Mouse (Mus musculus): ENCODE measurements around the gene Pqbp1.
A peak's percentile ranks its signal among the peaks of the same experiment; 100 is the strongest.

Pqbp1 gene

DNA sequence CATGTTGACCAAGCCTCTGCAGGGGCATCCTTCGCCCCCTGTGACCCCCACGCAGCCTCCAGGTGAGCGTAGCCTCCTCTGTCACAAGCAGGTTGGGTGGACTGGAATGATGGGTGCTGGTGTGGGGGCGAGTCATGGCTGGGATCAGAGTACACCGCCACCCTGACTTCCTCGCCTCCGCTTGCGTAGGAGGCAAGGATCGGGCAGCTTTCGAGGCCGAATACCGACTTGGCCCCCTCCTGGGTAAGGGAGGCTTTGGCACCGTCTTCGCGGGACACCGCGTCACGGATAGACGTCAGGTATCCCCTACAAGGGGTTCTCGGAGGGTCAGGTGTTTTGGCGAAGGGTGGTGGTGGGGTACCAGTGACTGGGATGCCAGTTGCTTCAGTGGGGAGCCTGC, 20.6 kb downstream of the Pqbp1 start:
- DNase-seq (ENCODE audit: low spot score in 2 of 2): peak in 1 of 2 experiments; percentile 4

DNA sequence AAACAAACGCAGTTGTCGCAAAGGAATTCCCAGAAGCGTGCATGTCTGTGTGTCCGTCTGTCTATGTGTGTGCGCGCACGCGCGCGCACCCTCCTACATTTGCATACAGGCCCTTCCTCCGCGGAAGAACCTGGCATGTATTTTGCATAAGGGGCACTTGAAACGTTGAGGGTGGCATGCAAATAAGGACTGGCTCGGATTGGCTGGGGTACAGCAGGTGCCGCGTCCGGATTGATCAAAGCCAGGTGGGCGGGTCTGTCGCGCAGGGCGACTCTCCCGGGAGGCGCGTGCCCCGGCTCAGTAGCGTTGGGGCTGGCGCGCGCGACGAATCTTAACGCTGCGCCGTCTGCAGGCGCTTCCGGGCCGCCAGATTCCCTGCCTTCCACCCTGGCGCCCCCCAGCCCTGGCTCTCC, 21.1 kb downstream of the Pqbp1 start, which contains the start of gene Pim2:
TSS of gene Pim2 (plus strand) at position 256 of the 413 bp plus-strand sequence.
- DNase-seq (ENCODE audit: low spot score in 2 of 2): peak; percentile 69 to 75

DNA sequence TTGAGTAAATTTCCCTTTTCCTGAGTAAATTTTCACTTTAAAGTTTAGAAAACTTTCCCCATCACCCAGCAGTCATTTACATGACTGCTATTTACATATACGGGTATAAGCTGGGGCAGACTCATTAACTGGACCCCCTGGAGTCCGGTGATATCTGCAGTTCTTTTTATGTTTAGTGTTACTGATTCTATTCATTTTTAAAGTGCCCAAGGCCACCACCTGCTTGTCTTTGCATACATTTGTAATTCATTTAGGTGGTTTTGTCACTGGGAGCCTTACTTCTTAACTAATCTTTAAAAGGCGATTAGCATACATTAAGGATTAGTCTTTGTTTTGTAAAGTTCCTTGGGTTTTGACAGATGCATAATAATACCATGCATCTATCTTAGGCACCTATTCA, 29.2 kb downstream of the Pqbp1 start:
- no peak for DNase-seq (ENCODE audit: low spot score in 2 of 2)

DNA sequence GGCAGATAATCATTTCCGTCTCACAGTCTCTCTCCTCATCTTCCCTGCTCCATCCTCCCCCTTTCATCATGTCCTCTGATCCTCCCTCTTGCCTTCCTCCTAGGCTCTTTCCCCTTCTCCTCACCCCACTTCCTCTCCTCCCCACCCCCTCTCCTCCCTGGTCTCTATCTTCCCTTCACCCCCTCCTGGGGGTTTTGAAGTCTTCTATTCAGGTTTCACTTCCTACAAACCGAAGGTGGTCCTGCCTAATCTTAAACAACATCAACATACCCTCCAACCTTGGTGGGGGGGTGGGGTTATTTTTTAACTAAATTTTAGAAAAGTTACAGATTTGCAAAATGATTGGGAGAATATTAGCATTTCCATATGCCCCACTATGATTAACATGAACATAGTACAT, 30.6 kb downstream of the Pqbp1 start:
- no peak for DNase-seq (ENCODE audit: low spot score in 2 of 2)

DNA sequence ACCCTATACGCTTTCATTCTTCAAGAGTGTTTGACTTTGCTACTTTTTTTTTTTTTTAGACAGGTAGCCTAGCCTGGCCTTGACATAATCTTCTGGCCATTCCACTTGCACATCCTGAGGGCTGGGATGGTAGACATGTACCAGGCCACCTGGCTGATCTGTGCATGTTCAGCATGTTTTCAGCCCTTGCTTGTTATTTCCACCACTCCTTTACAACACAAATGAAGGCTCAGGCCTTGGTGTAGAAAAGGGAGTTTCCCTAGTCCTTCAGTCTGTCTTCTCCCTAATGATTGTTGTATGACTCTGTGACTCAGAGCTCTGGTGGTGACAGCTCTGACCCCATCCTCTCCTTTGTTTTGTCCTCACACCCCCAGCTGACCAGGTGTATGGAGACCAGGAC, 31.9 kb downstream of the Pqbp1 start:
- DNase-seq (ENCODE audit: low spot score in 2 of 2): no peak

DNA sequence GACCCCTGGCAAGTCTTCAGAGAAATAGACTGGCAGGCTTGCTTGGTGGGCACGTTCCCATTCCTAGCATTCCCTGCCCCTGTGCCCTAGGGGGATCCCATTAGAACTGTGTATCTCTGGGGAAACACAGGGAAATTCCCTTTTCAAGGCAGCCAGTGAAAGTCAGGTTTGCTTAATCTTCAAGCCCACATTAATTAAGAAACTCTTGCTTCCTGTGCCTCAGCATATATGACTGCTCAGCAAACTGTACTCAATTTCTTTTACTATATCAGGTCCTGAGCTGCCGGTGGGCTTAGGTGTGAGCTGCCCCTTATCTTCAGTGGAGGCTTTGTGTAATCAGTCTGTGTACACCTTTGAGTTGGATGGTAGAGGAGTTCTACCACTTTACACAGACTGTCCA, 33.3 kb downstream of the Pqbp1 start:
- DNase-seq (ENCODE audit: low spot score in 2 of 2): no peak

DNA sequence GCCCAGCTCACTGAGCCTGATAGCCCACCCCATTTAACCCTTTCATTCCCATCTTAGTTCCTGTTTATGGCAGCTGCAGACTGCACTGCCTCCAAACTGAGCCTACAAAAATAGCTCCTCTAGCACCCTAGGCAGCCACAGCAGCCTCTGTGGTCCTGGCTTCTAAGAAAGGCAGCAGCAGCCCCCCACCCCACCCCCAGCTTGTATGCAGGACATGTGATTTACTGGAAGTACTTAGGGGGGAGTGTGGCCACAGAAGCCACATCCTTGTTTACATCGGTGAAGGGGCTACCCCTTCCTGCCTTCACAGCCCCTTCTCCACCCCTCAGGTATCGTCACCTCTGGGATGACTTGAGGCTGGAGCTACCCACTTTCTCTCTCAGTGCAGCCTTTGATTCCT, 33.7 kb downstream of the Pqbp1 start:
- DNase-seq (ENCODE audit: low spot score in 2 of 2): no peak

DNA sequence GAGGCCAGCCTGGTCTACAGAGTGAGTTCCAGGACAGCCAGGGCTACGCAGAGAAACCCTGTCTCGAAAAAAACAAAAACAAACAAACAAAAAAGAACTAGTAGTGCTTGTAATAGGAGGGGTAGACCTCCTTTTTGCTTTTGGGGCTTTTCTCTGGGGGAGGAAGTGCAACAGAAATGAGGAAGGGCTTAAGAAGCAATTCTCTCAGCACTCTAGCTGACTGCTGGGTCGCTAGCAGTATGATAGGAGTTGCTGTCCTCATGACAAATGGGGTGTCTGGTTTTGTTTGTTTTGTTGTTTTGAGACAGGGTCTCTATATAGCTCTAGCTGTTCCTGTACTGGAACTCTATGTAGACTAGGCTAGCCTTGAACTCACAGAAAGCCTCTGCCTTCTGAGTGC, 34.5 kb downstream of the Pqbp1 start:
- DNase-seq (ENCODE audit: low spot score in 2 of 2): no peak

DNA sequence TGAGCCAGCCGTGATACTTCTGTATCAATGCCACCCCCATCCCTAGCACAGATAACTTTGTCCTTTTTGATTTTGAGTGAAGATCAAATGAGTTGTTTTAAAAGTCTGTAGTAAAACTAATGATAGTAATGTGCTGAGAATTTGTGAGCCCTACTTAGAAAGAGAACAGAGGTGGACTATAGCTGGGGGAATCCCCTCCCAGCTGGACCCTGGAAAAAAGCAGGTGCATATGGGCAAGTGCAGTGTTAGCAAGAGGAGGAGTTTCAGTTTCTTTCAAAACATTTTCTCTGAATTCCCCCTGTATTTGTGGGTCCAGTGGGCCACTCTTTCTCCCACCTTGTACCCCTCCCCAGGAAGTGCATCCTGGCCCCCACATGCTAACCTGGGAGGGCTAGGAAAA, 35.9 kb downstream of the Pqbp1 start:
- no peak for DNase-seq (ENCODE audit: low spot score in 2 of 2)

DNA sequence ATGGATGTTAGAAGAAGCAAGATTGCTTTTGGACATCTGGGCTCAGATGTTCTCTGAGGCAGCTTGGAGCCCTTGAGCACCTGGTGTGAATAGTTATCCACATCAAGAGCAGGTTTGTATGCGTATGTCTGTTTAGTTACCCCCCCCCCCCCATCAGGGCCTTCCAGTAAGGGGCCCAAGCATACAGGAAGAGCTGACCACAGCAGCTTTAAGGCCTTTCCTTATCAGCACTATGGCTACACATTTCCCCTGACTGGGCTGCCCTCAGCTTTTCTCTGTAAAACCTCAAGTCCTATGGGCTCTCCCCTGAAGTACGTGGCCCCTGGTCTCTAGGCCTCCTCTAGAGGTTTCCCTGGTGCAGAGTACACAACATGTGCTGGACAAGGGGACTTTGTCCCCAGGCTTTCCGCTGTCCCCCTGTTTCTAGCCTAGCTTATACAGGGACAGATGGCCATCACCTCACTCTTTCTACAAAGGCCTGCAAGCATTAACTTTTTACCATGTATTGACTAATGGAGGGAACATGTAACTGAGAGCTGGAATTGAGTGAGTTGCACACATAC, 39.8 kb downstream of the Pqbp1 start:
- no peak for DNase-seq (ENCODE audit: low spot score in 2 of 2)

DNA sequence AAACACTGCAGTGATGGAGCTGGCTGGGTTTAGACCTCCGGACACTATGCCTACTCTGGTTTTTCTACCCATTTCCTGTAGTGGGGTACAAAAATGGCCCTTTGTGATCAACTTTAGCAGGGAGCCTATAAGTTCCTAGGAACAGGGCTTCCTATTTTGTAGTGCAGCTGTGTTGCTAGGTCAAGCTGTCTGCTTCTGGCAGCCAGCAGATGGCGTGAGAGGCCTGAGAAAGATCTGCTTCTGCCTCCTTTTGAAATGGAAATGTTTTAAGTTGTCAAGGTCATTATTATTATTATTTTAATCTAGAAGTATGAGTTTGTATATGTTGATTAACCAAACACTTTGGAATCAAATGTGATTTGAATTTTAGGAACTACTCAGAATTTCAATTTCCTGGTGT, 44.5 kb downstream of the Pqbp1 start:
- DNase-seq (ENCODE audit: low spot score in 2 of 2): no peak

DNA sequence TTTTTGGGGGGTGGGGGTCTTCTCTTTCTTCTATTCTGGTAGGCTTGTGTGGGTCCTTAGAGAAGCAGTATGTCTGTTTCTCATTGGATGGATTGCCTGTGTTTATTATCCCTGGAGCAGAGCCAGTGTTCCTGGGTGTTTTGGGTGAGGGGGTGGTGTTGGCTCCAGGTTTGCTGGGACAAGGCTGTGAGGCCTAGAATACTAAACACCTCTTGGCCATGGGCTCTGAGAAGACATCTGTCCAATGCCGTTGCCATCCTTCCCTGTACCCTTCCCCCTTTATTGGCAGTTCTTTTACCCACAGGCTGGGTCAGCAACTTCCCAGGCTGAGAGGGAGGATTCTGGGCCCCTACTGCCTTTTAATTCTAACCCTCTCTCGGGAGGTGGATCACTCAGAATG, 51.2 kb downstream of the Pqbp1 start:
- no peak for DNase-seq (ENCODE audit: low spot score in 2 of 2)
